Mouse (Mus musculus): ENCODE measurements around the gene Pde10a.

Gene Pde10a

GRCm38 (mm10) chr17:8525971-8526740, 984 bp downstream of the Pde10a start:
- peak in 1 of 2 experiments; percentile 20 for DNase-seq (ENCODE audit: low spot score in 2 of 2)

- peak in 1 of 2 experiments; percentile 31 for DNase-seq (ENCODE audit: low spot score in 2 of 2)
Measured at GRCm38 (mm10) chr17:8526815-8527261, 1.7 kb downstream of the Pde10a start.

GRCm38 (mm10) chr17:8528641-8529040, 3.5 kb downstream of the Pde10a start:
- no peak for DNase-seq (ENCODE audit: low spot score in 2 of 2)

GRCm38 (mm10) chr17:8532609-8533008, 7.4 kb downstream of the Pde10a start:
- DNase-seq (ENCODE audit: low spot score in 2 of 2): no peak

GRCm38 (mm10) chr17:8533828-8534227, 8.7 kb downstream of the Pde10a start:
- DNase-seq (ENCODE audit: low spot score in 2 of 2): no peak

- DNase-seq (ENCODE audit: low spot score in 2 of 2): no peak
Measured at GRCm38 (mm10) chr17:8536522-8536921, 11.3 kb downstream of the Pde10a start.

GRCm38 (mm10) chr17:8538102-8538501, 12.9 kb downstream of the Pde10a start:
- DNase-seq (ENCODE audit: low spot score in 2 of 2): no peak

GRCm38 (mm10) chr17:8541974-8542538, 16.9 kb downstream of the Pde10a start:
- peak in 1 of 2 experiments; percentile 15 for DNase-seq (ENCODE audit: low spot score in 2 of 2)

- DNase-seq (ENCODE audit: low spot score in 2 of 2): no peak
Measured at GRCm38 (mm10) chr17:8546366-8546765, 21.2 kb downstream of the Pde10a start.

GRCm38 (mm10) chr17:8548733-8549132, 23.6 kb downstream of the Pde10a start:
- DNase-seq (ENCODE audit: low spot score in 2 of 2): no peak

- DNase-seq (ENCODE audit: low spot score in 2 of 2): no peak
Measured at GRCm38 (mm10) chr17:8551641-8552040, 26.5 kb downstream of the Pde10a start.

GRCm38 (mm10) chr17:8552346-8553035, 27.3 kb downstream of the Pde10a start:
- no peak for DNase-seq (ENCODE audit: low spot score in 2 of 2)

- DNase-seq (ENCODE audit: low spot score in 2 of 2): no peak
Measured at GRCm38 (mm10) chr17:8553601-8554000, 28.4 kb downstream of the Pde10a start.

- DNase-seq (ENCODE audit: low spot score in 2 of 2): no peak
Measured at GRCm38 (mm10) chr17:8554219-8554618, 29.0 kb downstream of the Pde10a start.

GRCm38 (mm10) chr17:8555785-8556184, 30.6 kb downstream of the Pde10a start:
- no peak for DNase-seq (ENCODE audit: low spot score in 2 of 2)

- DNase-seq (ENCODE audit: low spot score in 2 of 2): no peak
Measured at GRCm38 (mm10) chr17:8556223-8556622, 31.1 kb downstream of the Pde10a start.

- DNase-seq (ENCODE audit: low spot score in 2 of 2): no peak
Measured at GRCm38 (mm10) chr17:8557926-8558325, 32.8 kb downstream of the Pde10a start.

- DNase-seq (ENCODE audit: low spot score in 2 of 2): no peak
Measured at GRCm38 (mm10) chr17:8562101-8562885, 37.1 kb downstream of the Pde10a start.

GRCm38 (mm10) chr17:8562886-8563280, 37.7 kb downstream of the Pde10a start:
- no peak for DNase-seq (ENCODE audit: low spot score in 2 of 2)

GRCm38 (mm10) chr17:8566850-8567249, 41.7 kb downstream of the Pde10a start, which contains the start of gene Gm17087:
Gene Gm17087, minus strand, starts transcription at chr17:8566950.
- no peak for DNase-seq (ENCODE audit: low spot score in 2 of 2)

GRCm38 (mm10) chr17:8573542-8574260, 48.5 kb downstream of the Pde10a start:
- DNase-seq (ENCODE audit: low spot score in 2 of 2): no peak

All from frontal cortex, postnatal 14 days (tissue).